Mouse (Mus musculus): Measurements from ENCODE around the gene 1700093K21Rik. TPM values are rescaled to one million over a fixed set of nuclear protein-coding genes. Genes with fewer than 3 reads are reported as not detected.

The 1700093K21Rik gene
- total RNA-seq, 2 experiments from 2014 or later: 0.41 TPM; not detected in 1

DNA sequence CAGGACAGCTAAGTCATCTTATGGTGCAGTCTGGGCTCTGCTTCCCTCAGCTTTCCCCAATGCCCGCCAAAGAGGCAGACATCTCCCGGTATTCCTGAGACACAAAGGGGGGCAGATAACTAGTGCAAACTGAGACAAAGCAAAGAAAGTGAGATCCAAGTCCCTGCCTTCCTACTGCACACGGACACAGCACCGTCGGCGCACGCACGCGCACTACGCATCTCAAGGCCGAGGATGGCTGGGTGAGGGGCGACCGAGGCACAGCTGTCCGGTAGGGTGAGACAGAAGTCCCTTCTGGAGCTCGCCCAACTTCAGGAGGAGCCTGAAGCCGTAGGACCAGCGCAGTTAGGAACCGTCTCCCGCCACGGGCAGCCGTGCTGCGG, 23.6 kb downstream of the 1700093K21Rik start:
- peak overlapping the region; percentile 73 for H3K4me3 ChIP-seq
- intact Hi-C loops (cut with DNase I): loop anchor here (5.0 kb wide), 1 partner anchor 135 kb away; the partner anchor contains the start of gene 0610010F05Rik
- no peak for TF ChIP-seq CTCF (IDR thresholded peaks at IDR 0.05)
- peak; percentile 62 to 72 for DNase-seq (ENCODE audit: extremely low spot score in 1 of 2, low spot score in 2 of 2)
- peak overlapping the region; percentile 86 for H3K27ac ChIP-seq

DNA sequence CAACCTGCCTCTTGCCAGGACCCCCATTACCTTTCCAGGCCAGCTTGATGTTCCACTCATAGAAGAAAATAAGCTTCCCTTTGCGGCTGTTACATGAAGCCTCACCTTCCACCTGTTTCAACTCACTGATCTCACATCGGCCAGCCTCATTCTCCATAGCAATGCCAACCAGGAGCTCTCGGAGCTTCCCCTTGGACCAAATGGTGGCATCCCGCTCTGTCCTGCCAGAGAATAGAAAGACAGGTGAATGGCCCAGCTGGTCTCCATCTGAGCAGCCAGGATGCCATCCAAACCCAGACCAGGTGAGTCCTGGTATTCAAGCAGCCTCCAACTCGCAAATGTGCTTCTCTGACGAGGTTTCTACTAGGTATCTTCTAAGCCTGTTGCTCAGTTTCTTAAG, 24.3 kb downstream of the 1700093K21Rik start:
- intact Hi-C loops (cut with DNase I): loop anchor here (5.0 kb wide), 1 partner anchor 136 kb away; the partner anchor contains the start of gene 0610010F05Rik
- DNase-seq (ENCODE audit: extremely low spot score in 1 of 2, low spot score in 2 of 2): no peak
- Histone ChIP-seq H3K4me3 (peak overlapping the region; percentile 73), H3K27ac (peak overlapping the region; percentile 9; the same call in 1 of the 2 replicates)
- TF ChIP-seq CTCF (IDR thresholded peaks at IDR 0.05): no peak

DNA sequence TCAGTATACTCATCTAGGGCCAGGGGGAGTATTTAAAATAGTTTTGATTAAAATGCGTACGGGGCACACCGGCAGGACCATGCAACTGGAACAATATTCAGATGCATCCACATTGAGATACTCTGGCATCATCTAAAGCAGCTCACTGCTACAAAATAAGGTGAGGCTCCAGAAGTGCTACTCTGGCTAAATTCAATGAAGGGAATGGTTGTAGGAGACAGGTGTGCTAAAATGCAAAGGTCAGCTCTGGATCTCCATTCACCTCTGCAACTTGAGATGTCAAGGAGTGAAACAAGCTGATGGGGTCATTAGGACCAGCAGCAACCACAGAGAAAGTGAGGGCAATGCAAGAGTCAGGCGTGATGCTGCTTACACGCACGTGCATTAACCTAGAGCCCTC, 25.7 kb downstream of the 1700093K21Rik start:
- intact Hi-C loops (cut with DNase I): loop anchor here (5.0 kb wide), 1 partner anchor 137 kb away; the partner anchor contains the start of gene 0610010F05Rik
- no peak for TF ChIP-seq CTCF (IDR thresholded peaks at IDR 0.05)
- no peak for DNase-seq (ENCODE audit: extremely low spot score in 1 of 2, low spot score in 2 of 2)
- Histone ChIP-seq H3K27ac (no peak overlapping the region), H3K4me3 (no peak overlapping the region)

DNA sequence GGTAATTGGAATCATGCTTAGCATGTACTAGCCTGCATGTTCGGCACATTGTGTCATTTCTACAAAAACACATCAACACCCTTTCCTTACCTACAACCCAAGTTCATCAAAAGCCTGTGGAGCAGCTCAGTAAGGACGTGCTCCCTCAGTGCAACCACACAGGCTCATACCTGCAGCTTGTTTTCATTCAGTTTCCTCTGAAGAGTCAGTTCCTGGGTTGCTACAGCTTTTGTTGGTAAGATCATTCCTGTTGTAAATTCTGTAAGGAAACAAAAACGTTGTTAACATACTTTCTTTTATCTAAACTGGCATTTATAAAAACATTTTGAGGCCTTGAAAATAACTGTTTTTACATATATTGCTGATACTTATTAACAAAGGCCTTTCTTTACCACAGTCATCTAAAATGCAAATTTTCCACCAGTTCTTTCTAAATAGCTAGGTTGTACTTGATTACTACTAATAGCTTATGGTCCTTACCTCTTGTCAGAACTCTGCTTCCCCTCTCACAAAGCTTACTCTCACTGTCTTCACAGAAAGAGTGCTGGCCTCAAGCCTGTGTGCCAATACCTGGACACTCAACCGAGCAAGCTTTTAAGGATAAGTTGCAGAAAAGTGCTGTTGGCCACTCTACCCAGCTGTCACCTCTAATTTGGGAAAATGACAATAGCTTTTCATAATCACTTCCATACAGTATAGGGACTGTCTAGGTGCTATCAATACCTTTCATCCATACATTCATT, 28.7 kb downstream of the 1700093K21Rik start:
- intact Hi-C loops (cut with DNase I): no loop called here
- no peak overlapping the region for H3K27ac ChIP-seq
- DNase-seq (ENCODE audit: extremely low spot score in 1 of 2, low spot score in 2 of 2): no peak
- H3K4me3 ChIP-seq: no peak overlapping the region
- no peak for TF ChIP-seq CTCF (IDR thresholded peaks at IDR 0.05)

DNA sequence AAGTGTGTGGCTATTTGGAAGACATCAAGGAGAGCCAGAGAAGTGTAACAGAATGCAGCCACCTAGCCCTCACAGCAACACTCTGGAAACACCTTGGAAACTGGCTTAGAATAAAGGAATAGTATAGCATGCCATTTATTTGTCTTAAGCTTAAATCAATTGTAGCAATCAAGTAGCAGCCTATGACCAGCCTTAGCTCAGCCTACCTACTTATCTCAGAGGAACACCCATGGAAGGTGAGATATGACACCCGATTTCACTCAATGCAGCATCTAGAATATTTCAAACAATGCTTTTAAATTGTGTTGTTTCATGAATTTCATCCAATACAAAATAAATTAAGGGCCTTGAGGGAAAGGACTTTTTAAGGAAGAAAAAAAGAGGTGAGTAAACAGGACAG, 31.0 kb downstream of the 1700093K21Rik start:
- no peak for DNase-seq (ENCODE audit: extremely low spot score in 1 of 2, low spot score in 2 of 2)
- no peak overlapping the region for H3K4me3 ChIP-seq
- intact Hi-C loops (cut with DNase I): no loop called here
- no peak for TF ChIP-seq CTCF (IDR thresholded peaks at IDR 0.05)
- no peak overlapping the region for H3K27ac ChIP-seq

Small RNAs within 50 kb of the gene (microRNA-seq; reads per million reads assigned to microRNA genes)
- 0 reads per million in 2 experiments for gene Gm47279

Other genes starting within 250 kb of the 1700093K21Rik start
- gene Usp34, start 214.3 kb downstream of the 1700093K21Rik start, total RNA-seq (2021): 100 to 1,000 TPM in 1 of 2 experiments, 10 to 100 TPM in 1; 98.6 to 102 TPM
- 10 to 100 TPM; 44.5 to 49.5 TPM for gene Ahsa2, start 23.1 kb downstream of the 1700093K21Rik start, total RNA-seq (2021)
- gene 0610010F05Rik, start 112.5 kb upstream of the 1700093K21Rik start, total RNA-seq (2021): 10 to 100 TPM; 36.6 to 43.1 TPM
- 10 to 100 TPM; 16.6 to 19.4 TPM for gene Pus10, start 144.5 kb upstream of the 1700093K21Rik start, total RNA-seq (2021)
- 10 to 100 TPM; 31.2 to 35.4 TPM for gene Pex13, start 144.8 kb upstream of the 1700093K21Rik start, total RNA-seq (2021)
- 1 to 10 TPM; 3.6 to 4.1 TPM for gene Rel, start 249.8 kb upstream of the 1700093K21Rik start, total RNA-seq (2021)